Mouse (Mus musculus) lung, adult 2 months (tissue): ENCODE results near the gene Topbp1.

Experiments used
- CTCF ChIP-seq: fragments of 200-500 bp; IDR thresholded peaks from 2 replicates; pipeline ENCODE4 v1.5.1; 2011; ENCODE audit warnings: mild to moderate bottlenecking, low read length, control low read depth; ENCODE audit not compliant: insufficient read depth
- POLR2A ChIP-seq: fragments of 200-500 bp; IDR thresholded peaks from 2 replicates; pipeline ENCODE4 v1.6.1; 2011; ENCODE audit warnings: low read depth, mild to moderate bottlenecking, control low read depth, low read length, borderline replicate concordance; ENCODE audit errors: extremely low read depth

GRCm38 (mm10) chr9:103324678-103325077, 19.7 kb downstream of the Topbp1 start:
- TF ChIP-seq CTCF: no peak
- no peak for TF ChIP-seq POLR2A
